In the genomic region with DNA sequence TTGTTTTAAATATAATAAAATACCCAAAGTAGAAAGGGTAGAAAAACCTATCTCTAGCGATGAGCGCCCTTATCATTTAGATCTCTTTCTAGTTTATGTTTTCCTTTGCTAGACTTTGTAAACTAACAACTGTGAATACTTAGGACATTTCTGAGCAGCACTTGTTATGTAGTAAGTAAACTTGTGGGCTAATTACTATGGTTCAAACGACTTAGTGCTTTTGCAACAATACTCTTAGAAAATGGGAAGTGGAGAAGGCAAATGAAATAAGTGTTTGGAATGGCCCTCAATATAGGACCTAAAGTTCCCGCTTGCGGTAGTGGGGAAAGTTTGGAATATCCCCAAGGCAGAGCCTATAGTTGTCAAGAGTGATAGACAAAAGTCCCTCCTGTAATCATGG, we compare ENCODE assay signal across 8 mouse cellular contexts. TPM values are rescaled to one million over a fixed set of nuclear protein-coding genes. Genes with fewer than 3 reads are reported as not detected.
DNase-seq lines count a peak whose midpoint lies in the region; ATAC-seq and TF ChIP-seq lines count a peak whose summit lies in the region.

No protein-coding gene starts in this region.

- peak; percentile 13 for DNase-seq in lung, embryonic 14.5 days
- no peak for DNase-seq in lung, adult 18-20 months
- DNase-seq in limb, embryonic 14.5 days (ENCODE audit: low spot score): no peak
- DNase-seq in splenic B cell, adult 2 months (ENCODE audit: low read depth, low spot score): peak; percentile 6
- DNase-seq in gastrocnemius, adult 8-10 months (ENCODE audit: low spot score in 2 of 2): no peak
- no peak for DNase-seq in Muller cell, postnatal 12 days (ENCODE audit: inconsistent ontology term)
- DNase-seq in layer of hippocampus, postnatal 36 days: no peak

- peak overlapping the region; percentile 72 for H3K4me3 ChIP-seq in lung, embryonic 14.5 days (ENCODE audit: low read depth, low read length)
- peak overlapping the region; percentile 87 for H3K4me3 ChIP-seq in embryonic fibroblast, embryonic 13.5 days (ENCODE audit: insufficient read depth, low read length)
- H3K4me3 ChIP-seq in limb, embryonic 14.5 days (replicated peaks; ENCODE audit: low read length): peak overlapping the region; percentile 81

- H3K9me3 ChIP-seq in lung, embryonic 14.5 days (ENCODE audit: low read depth, low read length): no peaks in the 10 kb centered on the region
- no peaks in the 10 kb centered on the region for H3K9me3 ChIP-seq in limb, embryonic 14.5 days (ENCODE audit: control insufficient read depth, low read length)

- H3K4me1 ChIP-seq in lung, embryonic 14.5 days (ENCODE audit: insufficient read depth): no peaks in the 10 kb centered on the region
- H3K4me1 ChIP-seq in embryonic fibroblast, embryonic 13.5 days (ENCODE audit: control insufficient read depth, insufficient read depth, low read length): no peaks in the 10 kb centered on the region
- 0 out of 2 replicates have a peak, but pooled peaks cover 8% of the 10 kb centered on the region for H3K4me1 ChIP-seq in limb, embryonic 14.5 days (ENCODE audit: control insufficient read depth, insufficient read depth, low read length)

- no peak for ATAC-seq in lung, embryonic 14.5 days (ENCODE audit: insufficient read depth)
- no peak for ATAC-seq in limb, embryonic 14.5 days (ENCODE audit: low FRiP score, low read depth)

- TF ChIP-seq CTCF in lung, embryonic 14.5 days (IDR thresholded peaks at IDR 0.05; ENCODE audit: low read depth): no peak
- TF ChIP-seq CTCF in embryonic fibroblast, embryonic 13.5 days (IDR thresholded peaks at IDR 0.05; ENCODE audit: borderline replicate concordance, insufficient read depth, low read length): no peak

- no peak for TF ChIP-seq POLR2A in embryonic fibroblast, embryonic 13.5 days (IDR thresholded peaks at IDR 0.05; ENCODE audit: low read depth, low read length)
- no peak for TF ChIP-seq POLR2A in limb, embryonic 14.5 days (IDR thresholded peaks at IDR 0.05; ENCODE audit: borderline replicate concordance, extremely low read depth, insufficient read depth, insufficient read length)

- H3K36me3 ChIP-seq in lung, embryonic 14.5 days (ENCODE audit: insufficient read depth): no peaks in the 10 kb centered on the region
- H3K36me3 ChIP-seq in limb, embryonic 14.5 days (ENCODE audit: control insufficient read depth, insufficient read depth, low read length): peaks cover 3% of the 10 kb centered on the region; the same call in 1 of the 2 replicates
- no peaks in the 10 kb centered on the region for H3K36me3 ChIP-seq in splenic B cell, adult 2 months (ENCODE audit: control insufficient read depth, insufficient read depth, low read length, poor library complexity, severe bottlenecking)

- no peak overlapping the region for H3K27ac ChIP-seq in lung, embryonic 14.5 days (ENCODE audit: low read depth)
- no peak overlapping the region for H3K27ac ChIP-seq in embryonic fibroblast, embryonic 13.5 days (ENCODE audit: insufficient read depth, low read length)
- H3K27ac ChIP-seq in limb, embryonic 14.5 days (replicated peaks; ENCODE audit: low read depth, low read length): no peak overlapping the region; the same call in 1 of the 2 replicates

- H3K27me3 ChIP-seq in lung, embryonic 14.5 days (ENCODE audit: insufficient read depth, low read length): no peaks in the 10 kb centered on the region
- no peaks in the 10 kb centered on the region for H3K27me3 ChIP-seq in limb, embryonic 14.5 days (ENCODE audit: control insufficient read depth, insufficient read depth, low read length)
- no peaks in the 10 kb centered on the region for H3K27me3 ChIP-seq in splenic B cell, adult 2 months (ENCODE audit: control insufficient read depth, insufficient read depth, low read length, poor library complexity, severe bottlenecking)

- WGBS in lung, embryonic 14.5 days: 24% methylated on average over 5 of the region's 5 CpGs
- 41% methylated on average over 5 of the region's 5 CpGs for WGBS in limb, embryonic 14.5 days

- H3K4me2 ChIP-seq in lung, embryonic 14.5 days: peak overlapping the region; percentile 87
- H3K4me2 ChIP-seq in limb, embryonic 14.5 days (replicated peaks; ENCODE audit: low read depth, low read length, severe bottlenecking): peak overlapping the region; percentile 78

- peak overlapping the region; percentile 65 for H3K9ac ChIP-seq in lung, embryonic 14.5 days
- no peak overlapping the region for H3K9ac ChIP-seq in limb, embryonic 14.5 days (ENCODE audit: low read depth, low read length, severe bottlenecking)

RNA-seq across cellular contexts. Expression of a gene that starts 0.8 kb away (rescaled TPM):
- 31.0 and 31.9 TPM in 2 replicates for polyA plus RNA-seq in lung, embryonic 14.5 days (2014; fragmentation: Nextera tagmentation; extraction: Ambion mirVana)
- 19.4 and 22.5 TPM in 2 replicates for polyA plus RNA-seq in embryonic fibroblast, embryonic 13.5 days (2011; ENCODE audit: insufficient read length, low read depth, missing spikeins)
- polyA plus RNA-seq in limb, embryonic 14.5 days (2012; rRNA removed): 11.6 and 23.6 TPM in 2 replicates
- 27.2 and 27.4 TPM in 2 replicates for polyA plus RNA-seq in limb, embryonic 14.5 days (2014; fragmentation: Nextera tagmentation; extraction: Ambion mirVana)
- 1 to 10 TPM; 5.4 to 8.9 (median 6.8) TPM for total RNA-seq in gastrocnemius, adult 8-10 months (2022)
- total RNA-seq in layer of hippocampus, postnatal 36 days (2021): 10 to 100 TPM; 54.1 to 55.5 TPM

Comparison
In these comparisons a context has a peak if more than half of its experiments do, and no peak if none do; other contexts are left out.
1. DNase-seq: peak in lung, embryonic 14.5 days (single experiment) and splenic B cell, adult 2 months (single experiment); none in lung, adult 18-20 months (0 of 2), limb, embryonic 14.5 days (single experiment), gastrocnemius, adult 8-10 months (0 of 2), Muller cell, postnatal 12 days (single experiment) and layer of hippocampus, postnatal 36 days (0 of 2).
2. Peak in every context shown above with its lines, with median percentiles within 50 percentile points of each other: H3K4me3 ChIP-seq.